Mouse (Mus musculus) kidney, adult 11 months (tissue): ENCODE measurements around the gene Plxnc1.

Experiments used
- DNase-seq: peaks from one replicate; pipeline ENCODE4 v3.0.0; 2022

Plxnc1 gene

GRCm38 (mm10) chr10:94864199-94864928 lies 80.3 kb downstream of the Plxnc1 start:
- no peak for DNase-seq

GRCm38 (mm10) chr10:94863251-94863650 lies 81.4 kb downstream of the Plxnc1 start:
- no peak for DNase-seq

GRCm38 (mm10) chr10:94860870-94861269 lies 83.8 kb downstream of the Plxnc1 start:
- no peak for DNase-seq

- DNase-seq = no peak
Observed at GRCm38 (mm10) chr10:94858277-94859033, 86.2 kb downstream of the Plxnc1 start.

GRCm38 (mm10) chr10:94850565-94850964 lies 94.1 kb downstream of the Plxnc1 start:
- no peak for DNase-seq

- DNase-seq = no peak
Observed at GRCm38 (mm10) chr10:94849930-94850329, 94.7 kb downstream of the Plxnc1 start.

- DNase-seq = no peak
Observed at GRCm38 (mm10) chr10:94849360-94849759, 95.3 kb downstream of the Plxnc1 start.

DNA sequence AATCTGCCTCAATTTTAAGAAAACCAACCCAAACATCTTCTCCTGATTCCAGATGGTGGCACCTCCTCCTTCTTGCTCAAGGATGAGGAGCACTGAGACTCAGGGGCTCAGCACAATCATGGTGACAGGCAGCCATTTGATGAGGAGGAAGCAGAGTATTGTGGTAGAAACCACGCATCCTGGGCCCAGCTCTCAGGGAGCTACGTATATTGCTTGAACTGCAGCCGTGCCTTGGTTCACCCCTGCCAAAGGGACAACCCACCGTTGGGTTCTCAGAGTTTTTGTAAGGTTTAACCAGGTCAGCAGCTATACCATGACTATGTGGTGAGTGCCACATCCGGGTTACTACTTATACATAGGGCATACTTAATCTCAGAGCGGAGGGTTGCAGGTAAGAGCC lies 96.3 kb downstream of the Plxnc1 start:
- DNase-seq = no peak

DNA sequence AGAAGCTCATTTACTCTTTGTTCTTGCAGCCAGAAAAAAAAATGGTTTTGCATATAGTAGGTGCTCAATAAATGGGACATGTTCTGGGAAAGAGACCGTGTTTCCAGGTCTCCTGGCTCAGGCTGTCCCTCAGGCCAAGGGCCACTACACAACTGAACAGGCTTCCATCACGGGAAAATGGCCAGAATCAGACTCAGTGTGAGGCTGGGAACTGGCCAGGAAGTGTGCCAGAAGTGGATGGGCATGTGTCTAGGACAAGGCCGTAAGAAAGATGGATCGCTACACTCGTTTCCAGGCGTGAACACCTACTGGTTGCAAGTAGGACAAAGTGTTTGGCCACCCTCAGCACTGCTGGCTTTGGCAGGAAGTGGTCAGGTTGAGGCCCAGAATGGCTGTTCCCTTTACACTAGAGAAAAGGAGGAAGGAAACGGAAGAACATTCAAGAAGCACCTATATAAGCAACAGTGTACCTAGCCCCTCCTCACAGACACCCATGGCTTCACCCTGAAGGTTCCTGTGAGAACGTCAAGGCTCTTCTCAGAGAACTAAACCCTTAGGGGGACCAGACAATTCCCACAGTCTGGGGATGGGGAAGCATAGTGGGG lies 98.0 kb downstream of the Plxnc1 start:
- no peak for DNase-seq

DNA sequence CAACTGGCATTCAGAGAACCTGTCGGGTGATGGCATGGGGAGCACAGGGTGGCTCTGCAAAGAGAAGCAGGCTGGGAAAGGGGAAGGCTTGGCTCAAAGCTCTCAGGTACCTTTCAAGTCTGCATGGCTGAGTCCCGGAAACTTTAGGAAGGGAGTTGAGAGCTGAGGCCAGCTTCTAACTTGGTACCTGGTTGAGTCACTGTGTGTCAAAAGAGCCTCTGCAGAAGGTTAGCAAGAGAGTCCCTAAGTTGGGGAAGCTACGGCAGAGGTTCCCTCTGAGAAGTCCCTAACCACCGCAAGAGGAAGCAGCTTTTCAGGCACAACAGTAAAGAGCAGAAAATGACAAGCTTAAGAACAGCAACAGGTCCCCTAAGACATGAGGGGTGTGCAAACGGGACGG lies 99.9 kb downstream of the Plxnc1 start:
- no peak for DNase-seq

GRCm38 (mm10) chr10:94835874-94836273 lies 108.8 kb downstream of the Plxnc1 start:
- no peak for DNase-seq

DNA sequence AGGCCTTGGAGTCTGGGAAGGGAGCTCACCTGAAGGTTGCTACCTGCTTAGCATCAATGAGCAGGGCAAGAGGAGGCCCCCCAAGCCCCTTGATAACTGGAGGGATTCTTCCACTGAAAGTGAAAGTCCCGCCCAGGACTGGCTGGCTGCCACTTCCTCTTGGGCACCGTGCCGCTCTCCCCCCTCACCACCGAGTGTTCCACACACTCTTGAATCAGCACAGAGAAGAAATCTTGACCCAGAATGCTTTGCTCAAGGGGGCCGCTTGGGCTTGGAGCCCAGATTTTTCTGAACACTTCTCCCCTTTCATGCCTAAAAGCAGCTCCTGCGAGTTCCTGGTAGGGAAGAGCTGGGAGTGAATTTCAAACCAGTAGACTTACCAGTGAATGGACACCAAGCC lies 115.2 kb downstream of the Plxnc1 start:
- peak; percentile 49 for DNase-seq

DNA sequence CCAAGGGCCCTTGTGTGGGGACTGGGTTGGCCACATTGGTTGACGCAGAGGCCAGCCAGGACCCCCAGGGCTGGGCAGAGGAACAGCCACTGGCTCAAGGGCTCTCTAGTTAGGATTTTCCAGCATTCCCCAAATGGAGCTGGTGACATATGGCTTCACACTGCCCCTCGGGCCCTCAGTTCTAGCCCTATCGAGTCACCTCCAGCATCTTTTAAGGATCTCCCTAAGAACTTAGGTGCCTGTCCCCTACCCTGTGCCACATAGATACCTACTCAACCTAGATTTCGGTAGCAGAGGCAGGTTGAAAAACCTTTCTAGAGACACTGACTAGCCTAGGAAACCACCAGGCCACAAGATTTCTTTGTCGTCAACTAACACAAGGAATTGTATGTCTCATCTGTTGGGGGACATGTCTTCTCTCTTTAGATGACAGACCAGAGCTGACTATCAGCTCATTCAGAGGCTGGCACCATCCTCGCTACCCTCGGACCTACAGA lies 115.9 kb downstream of the Plxnc1 start:
- no peak for DNase-seq

DNA sequence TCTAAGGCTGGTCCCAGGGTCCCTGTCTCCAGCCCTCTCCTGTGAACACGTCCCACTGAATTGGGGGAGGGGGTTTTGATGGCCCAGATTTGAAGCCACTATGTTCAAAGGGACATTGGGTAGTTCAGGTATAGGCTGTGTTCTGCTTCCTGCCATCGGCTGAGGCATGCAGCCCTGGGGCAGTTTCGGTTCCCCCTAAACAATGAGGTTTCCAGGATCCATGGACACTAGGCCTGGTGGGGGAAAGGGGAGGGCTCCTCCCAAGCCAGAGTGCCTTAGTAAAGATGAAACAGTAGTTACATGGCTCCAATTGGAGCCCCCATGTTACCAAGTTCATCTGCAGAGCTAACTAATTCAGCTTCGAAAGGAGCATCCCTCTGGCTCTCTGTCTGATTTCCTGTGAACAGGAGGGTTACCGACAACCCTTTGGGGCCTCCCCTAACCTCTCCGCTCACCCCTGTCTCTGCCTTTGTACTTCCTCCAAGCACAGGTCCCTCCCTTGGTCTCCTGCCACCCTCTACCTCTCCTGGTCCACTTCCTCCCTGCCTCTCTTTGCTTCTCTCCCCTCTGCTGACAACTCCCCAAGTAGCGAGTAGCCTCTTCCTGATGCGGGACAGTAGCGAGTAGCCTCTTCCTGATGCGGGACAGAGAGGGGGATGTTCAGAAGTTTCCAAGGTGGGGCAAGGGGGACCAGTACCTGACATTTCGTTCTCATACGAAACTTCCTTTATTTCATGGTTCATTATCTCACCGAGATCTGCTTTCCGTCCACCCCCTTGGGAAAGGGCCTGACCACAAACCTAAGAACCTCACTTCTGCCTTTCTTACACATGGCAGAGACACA lies 116.5 kb downstream of the Plxnc1 start:
- DNase-seq = no peak

- DNase-seq = no peak
Observed at GRCm38 (mm10) chr10:94827325-94827724, 117.3 kb downstream of the Plxnc1 start.

DNA sequence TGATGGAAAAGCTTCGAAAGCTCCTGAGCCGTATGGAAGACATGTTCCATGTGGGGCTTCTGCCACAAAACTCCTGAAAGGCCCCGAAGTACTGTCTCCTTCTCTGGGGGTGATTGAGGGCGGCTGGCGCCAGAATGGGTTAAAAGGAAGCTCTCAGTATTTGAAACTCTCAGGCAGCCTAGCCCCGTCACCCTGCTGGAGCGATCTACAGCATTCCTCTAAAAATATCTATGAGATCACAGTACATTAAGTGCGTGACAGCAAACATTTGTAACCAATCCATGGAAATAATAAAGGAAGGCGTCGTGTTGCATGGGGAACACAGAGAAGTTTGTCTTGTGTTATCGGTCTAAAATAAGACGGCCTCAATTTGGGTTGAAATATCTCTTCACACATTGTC lies 118.2 kb downstream of the Plxnc1 start:
- DNase-seq = no peak

DNA sequence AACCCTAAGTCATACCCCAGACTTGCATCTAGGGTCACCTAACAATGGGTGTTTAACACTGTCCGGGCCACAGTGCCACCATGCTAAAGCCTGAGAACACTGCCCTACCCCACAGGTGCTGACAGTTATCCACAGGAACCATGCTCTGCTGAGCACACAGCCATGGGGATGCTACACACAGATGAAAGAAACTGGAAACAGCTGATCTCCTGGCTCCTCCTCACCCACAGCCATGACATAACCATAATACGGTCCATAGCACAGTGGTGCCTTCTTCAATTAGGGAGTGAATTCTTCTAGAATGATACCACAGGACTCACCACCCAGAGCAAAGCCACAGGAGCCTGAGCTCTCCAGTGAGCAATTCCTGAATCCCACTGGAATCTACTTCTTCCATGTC lies 118.7 kb downstream of the Plxnc1 start:
- no peak for DNase-seq

DNA sequence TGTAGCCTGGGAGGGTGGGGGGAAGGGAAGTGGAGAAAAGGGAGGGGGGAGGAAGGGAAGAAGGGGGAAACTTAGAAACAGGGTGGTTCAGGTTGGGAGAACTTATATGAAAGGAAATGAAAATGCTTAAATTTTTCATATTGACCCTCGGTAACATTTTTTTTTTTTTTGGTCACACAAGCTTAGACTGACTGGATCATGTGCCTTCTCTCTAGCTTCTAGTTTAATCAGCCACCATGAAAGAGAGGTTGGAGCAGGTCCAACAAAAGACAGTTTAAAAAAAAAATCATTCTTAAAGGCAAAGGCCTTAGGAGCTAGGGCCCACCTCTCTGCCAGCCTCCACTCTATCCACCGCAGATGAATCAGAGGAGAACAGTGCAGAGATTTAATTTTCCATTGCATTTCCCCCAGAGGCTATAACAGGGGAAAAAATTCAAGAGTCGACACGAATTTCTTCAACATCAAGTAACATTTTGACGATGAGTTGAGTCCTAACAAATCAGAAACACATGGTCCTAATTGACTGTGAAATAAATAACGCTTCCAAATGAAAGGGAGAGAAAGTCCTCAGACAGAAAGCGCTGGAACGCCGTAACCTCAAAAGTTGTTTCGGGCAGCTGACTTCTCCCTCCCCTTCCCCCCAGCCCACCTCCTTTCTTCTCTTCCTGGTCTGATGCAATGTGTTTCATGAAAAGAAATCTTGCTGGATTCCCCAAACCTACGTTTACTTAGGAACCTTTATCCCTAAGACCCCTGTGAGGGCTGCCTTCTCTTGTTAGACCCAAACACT lies 120.5 kb downstream of the Plxnc1 start:
- no peak for DNase-seq

DNA sequence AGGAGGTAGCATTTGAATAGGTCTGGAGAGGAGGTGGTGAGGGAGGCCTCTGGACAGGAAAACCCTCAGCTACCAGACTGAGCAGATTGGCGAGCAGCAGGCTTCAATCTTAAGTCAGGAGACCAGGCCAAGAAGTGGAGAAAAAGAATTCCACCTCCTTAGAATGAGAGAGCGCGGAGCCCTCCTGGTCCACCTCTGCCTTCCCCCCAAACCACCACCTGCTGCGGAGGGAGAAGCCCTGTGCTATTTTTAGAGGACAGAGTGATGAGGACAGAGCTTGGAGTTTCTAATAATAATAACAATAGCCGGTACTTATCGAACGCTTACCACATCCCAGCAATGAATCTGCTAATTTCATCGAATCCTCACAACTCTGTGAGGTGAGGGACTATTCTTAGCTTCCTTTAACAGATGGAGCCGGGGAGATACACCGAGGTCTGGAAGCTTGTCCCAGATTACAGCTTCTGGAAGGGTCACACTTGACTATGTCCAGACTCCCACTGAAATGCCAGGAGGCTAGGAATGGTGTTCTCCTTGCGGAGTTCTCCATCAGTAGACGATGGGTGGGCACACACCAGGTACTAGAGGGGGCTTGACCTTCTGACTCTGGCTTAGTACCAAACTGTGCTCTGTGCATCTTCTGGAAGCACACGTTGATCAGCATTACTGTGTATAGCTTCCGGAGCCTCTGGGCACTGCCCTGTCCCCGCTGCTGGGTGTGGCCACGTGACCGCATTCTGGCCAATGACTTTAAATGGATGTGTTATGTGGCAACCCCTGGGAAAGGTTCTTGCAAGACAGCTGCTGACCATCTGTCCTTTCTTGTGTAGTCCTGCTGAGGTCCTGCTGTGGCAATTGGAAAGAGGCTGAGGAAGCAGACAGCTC lies 125.6 kb downstream of the Plxnc1 start:
- no peak for DNase-seq

- no peak for DNase-seq
Observed at GRCm38 (mm10) chr10:94818127-94818526, 126.5 kb downstream of the Plxnc1 start.
